Mouse (Mus musculus): Measurements from ENCODE around the gene Gramd2. TPM values are rescaled to one million over a fixed set of nuclear protein-coding genes. Genes with fewer than 3 reads are reported as not detected.

Gramd2 gene
- polyA plus RNA-seq, 1 experiment from 2014 or later = 2.2 TPM

DNA sequence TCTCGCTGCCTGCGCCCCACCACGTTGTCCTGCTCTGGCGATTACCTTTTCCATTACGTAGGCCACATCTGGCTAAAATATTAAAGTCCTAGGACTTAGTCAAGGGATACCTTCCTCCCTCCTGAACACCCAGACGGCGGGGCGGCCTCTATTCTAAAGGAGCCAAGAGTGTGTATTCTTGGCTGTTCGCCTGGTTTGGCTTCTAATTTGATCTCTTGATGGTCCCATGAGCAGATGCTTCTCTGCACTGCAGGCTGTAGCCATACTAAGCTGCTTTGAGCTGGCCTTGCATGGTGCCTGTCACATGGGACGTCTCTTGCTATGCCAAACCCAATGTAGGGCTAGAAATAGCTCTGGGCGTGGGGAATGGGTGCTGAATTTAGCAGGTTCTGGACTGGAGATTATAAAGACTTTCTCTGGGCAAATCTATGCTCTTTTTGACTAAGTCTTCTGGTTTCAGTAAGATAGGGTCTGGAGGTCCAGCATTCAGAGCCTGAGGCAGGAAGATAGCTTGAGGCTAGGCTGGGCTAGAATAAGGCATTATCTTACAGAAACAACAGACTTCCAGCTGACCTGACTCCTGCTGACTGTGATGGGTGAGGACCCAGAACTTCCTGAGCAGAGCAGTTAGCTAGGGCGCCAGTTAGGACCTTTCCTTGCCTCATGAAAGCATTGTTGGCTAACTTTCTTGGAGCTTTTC, 7.6 kb upstream of the Gramd2 start:
- Histone ChIP-seq H3K9ac (no peak overlapping the region), H3K27me3 (no peaks in the 10 kb centered on the region), H3K27ac (no peak overlapping the region), H3K36me3 (peaks cover 97% of the 10 kb centered on the region), H3K4me2 (no peak overlapping the region), H3K9me3 (no peaks in the 10 kb centered on the region), H3K4me1 (replicated peaks) (no peaks in the 10 kb centered on the region; the same call in 1 of the 2 replicates), H3K4me3 (no peak overlapping the region)
- no peak for ATAC-seq (ENCODE audit: low FRiP score)
- 90% methylated on average over 12 of the region's 12 CpGs for WGBS

DNA sequence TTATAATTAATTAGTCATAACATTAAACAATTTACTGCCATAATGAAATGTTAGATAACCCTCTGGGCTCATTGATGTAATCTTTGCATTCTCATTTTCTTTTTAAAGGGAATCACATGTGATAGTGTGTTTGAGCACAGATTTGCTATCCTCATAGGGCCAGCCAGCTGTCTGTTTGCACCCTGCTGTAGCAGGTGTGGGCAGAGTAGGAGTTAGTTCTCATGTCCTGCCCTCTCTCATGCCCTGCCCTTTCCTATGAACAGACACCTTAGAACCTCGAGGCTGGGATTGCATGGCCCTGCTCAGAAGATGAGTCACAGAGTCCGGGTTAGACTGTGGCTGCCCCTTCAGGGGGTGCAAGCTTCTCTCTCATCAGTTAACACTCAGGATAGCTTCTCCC, 6.5 kb upstream of the Gramd2 start:
- Histone ChIP-seq H3K9ac (no peak overlapping the region), H3K9me3 (no peaks in the 10 kb centered on the region), H3K27ac (no peak overlapping the region), H3K27me3 (no peaks in the 10 kb centered on the region), H3K4me2 (no peak overlapping the region), H3K4me3 (no peak overlapping the region), H3K36me3 (peaks cover 97% of the 10 kb centered on the region), H3K4me1 (replicated peaks) (no peaks in the 10 kb centered on the region)
- ATAC-seq (ENCODE audit: low FRiP score) = no peak
- 78% methylated on average over 2 of the region's 2 CpGs for WGBS

GRCm38 (mm10) chr9:59675598-59675997, 4.3 kb upstream of the Gramd2 start:
- H3K4me2 ChIP-seq = no peak overlapping the region
- whole genome bisulfite sequencing = 88% methylated on average over 14 of the region's 14 CpGs
- ATAC-seq (ENCODE audit: low FRiP score) = no peak
- peaks cover 2% of the 10 kb centered on the region for H3K27me3 ChIP-seq
- H3K9ac ChIP-seq = no peak overlapping the region
- peaks cover 12% of the 10 kb centered on the region for H3K4me1 ChIP-seq (replicated peaks)
- H3K9me3 ChIP-seq = no peaks in the 10 kb centered on the region
- H3K4me3 ChIP-seq = no peak overlapping the region
- H3K36me3 ChIP-seq = peaks cover 89% of the 10 kb centered on the region
- no peak overlapping the region for H3K27ac ChIP-seq

DNA sequence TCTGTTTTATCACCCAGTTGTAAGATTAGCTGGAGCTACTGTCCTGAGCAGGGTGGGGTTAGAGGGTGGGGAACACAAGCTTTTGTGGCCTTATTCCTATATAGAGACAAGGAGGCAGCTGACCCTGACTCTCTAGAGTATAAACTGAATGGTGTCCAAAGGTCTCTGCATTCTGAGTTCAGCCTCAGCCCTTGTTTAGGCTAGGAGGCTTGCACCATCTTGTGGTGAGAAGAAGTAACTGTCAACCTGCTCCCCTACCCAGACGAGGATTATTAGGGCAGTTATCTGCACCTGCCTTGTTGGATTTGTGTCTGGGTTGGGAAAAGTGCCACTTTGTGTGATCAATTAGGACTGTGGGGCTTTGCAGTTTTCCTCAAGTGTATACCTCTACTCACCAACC, 1.6 kb upstream of the Gramd2 start:
- Histone ChIP-seq H3K9ac (no peak overlapping the region), H3K27ac (no peak overlapping the region), H3K4me2 (no peak overlapping the region), H3K4me1 (replicated peaks) (peaks cover 15% of the 10 kb centered on the region), H3K36me3 (peaks cover 62% of the 10 kb centered on the region), H3K9me3 (no peaks in the 10 kb centered on the region), H3K27me3 (peaks cover 17% of the 10 kb centered on the region), H3K4me3 (no peak overlapping the region)
- 27% methylated on average over 1 of the region's 1 CpGs for WGBS
- no peak for ATAC-seq (ENCODE audit: low FRiP score)

GRCm38 (mm10) chr9:59680534-59680875, 561 bp downstream of the Gramd2 start:
- peaks cover 15% of the 10 kb centered on the region for H3K4me1 ChIP-seq (replicated peaks)
- H3K9ac ChIP-seq = peak overlapping the region; percentile 76
- H3K4me3 ChIP-seq = peak overlapping the region; percentile 52
- peaks cover 17% of the 10 kb centered on the region for H3K27me3 ChIP-seq
- H3K4me2 ChIP-seq = peak overlapping the region; percentile 83
- no peak overlapping the region for H3K27ac ChIP-seq
- WGBS = 8% methylated on average over 16 of the region's 16 CpGs
- peak; percentile 33 for ATAC-seq (ENCODE audit: low FRiP score)
- H3K36me3 ChIP-seq = peaks cover 41% of the 10 kb centered on the region
- H3K9me3 ChIP-seq = no peaks in the 10 kb centered on the region

- Histone ChIP-seq H3K4me3 (no peak overlapping the region), H3K27ac (no peak overlapping the region), H3K9ac (no peak overlapping the region), H3K9me3 (no peaks in the 10 kb centered on the region), H3K4me2 (no peak overlapping the region), H3K27me3 (peaks cover 17% of the 10 kb centered on the region), H3K36me3 (peaks cover 7% of the 10 kb centered on the region; the same call in 1 of the 2 replicates), H3K4me1 (replicated peaks) (peaks cover 15% of the 10 kb centered on the region)
- no peak for ATAC-seq (ENCODE audit: low FRiP score)
- 76% methylated on average over 2 of the region's 2 CpGs for WGBS
Observed at GRCm38 (mm10) chr9:59684020-59684419, 4.1 kb downstream of the Gramd2 start.

DNA sequence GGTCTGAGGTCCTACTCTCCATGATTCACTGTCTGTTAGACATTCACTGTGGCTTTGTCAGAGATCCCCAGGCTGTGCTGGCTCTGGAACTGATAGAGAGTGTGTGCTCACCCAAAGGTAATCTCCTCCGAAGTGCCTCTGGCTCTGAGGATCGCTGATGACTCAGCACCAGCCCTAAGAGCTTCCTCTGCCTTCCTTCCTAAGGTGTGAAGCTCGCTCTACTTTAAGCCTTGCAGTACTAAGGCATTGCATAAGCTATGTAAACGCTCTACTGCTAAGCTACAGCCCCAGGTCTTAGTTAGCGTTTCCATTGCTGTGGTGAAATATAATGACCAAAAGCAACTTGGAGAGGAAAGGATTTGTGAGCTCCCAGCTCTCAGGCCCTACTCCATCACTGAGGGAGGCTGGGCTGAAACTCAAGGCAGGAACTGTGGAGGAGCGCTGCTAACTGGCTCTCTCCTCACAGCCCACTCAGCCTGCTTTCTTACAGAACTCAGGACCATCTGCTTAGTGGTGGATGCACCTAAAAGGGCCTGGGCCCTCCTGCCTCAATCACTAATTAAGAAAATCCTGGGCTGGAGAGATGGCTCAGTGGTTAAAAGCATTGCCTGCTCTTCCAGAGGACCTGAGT, 7.6 kb downstream of the Gramd2 start:
- Histone ChIP-seq H3K4me3 (no peak overlapping the region), H3K9me3 (no peaks in the 10 kb centered on the region), H3K9ac (no peak overlapping the region), H3K4me2 (no peak overlapping the region), H3K27ac (no peak overlapping the region), H3K27me3 (no peaks in the 10 kb centered on the region), H3K36me3 (no peaks in the 10 kb centered on the region), H3K4me1 (replicated peaks) (peaks cover 12% of the 10 kb centered on the region)
- WGBS = 47% methylated on average over 6 of the region's 6 CpGs
- ATAC-seq (ENCODE audit: low FRiP score) = no peak

DNA sequence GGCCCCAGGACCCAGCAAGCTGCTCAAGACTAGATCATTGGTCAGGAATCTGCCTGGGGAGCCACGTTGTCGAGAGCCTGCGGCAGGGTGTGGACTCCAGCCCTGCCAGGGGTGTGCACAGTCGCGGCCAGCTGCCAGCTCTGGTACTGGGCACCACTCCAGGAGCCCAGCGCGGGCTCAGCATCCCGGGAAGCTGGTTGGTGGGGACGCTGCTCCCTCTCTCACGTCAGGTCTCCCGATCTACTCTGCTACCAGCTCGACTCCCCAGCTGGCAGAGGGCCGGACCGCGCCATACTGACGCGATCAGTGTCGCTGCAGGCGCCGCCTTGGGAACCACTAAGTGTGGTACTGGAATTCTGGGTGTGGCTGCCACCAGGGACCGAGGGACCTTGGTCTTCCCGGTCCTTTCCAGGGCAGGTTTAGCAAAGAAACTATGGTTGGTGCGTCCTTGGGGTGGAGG, 11.7 kb downstream of the Gramd2 start:
- ATAC-seq (ENCODE audit: low FRiP score) = peak; percentile 86
- Histone ChIP-seq H3K4me2 (peak overlapping the region; percentile 57), H3K27ac (no peak overlapping the region), H3K4me1 (replicated peaks) (peaks cover 15% of the 10 kb centered on the region), H3K27me3 (no peaks in the 10 kb centered on the region), H3K4me3 (peak overlapping the region; percentile 35), H3K36me3 (no peaks in the 10 kb centered on the region), H3K9ac (peak overlapping the region; percentile 53), H3K9me3 (no peaks in the 10 kb centered on the region)
- WGBS = 5% methylated on average over 23 of the region's 23 CpGs

DNA sequence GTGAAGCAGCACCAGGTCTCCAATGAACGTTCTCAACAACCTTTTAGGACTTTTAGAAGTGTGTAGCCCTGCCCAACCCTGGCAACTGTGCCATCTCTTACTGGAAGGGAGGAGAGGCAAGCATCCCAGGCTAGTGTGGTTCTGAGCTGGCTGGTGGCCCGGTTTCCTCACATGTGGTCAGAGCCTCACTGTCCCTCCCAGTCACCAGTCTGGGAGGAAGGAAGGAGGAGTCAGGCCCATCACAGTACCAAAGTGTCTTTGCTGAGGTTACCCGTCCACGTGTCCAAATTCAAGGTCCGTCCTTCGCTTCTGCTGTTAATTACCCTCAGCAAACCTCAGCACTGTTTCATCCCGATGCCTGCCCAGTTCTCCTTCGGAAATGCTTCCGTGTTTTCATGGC, 12.2 kb downstream of the Gramd2 start:
- Histone ChIP-seq H3K36me3 (no peaks in the 10 kb centered on the region), H3K9me3 (no peaks in the 10 kb centered on the region), H3K4me1 (replicated peaks) (peaks cover 15% of the 10 kb centered on the region), H3K4me2 (peak overlapping the region; percentile 57), H3K27me3 (no peaks in the 10 kb centered on the region), H3K27ac (no peak overlapping the region), H3K9ac (peak overlapping the region; percentile 53; the same call in 1 of the 2 replicates), H3K4me3 (peak overlapping the region; percentile 35)
- WGBS = 35% methylated on average over 9 of the region's 9 CpGs
- peak; percentile 82 for ATAC-seq (ENCODE audit: low FRiP score)

DNA sequence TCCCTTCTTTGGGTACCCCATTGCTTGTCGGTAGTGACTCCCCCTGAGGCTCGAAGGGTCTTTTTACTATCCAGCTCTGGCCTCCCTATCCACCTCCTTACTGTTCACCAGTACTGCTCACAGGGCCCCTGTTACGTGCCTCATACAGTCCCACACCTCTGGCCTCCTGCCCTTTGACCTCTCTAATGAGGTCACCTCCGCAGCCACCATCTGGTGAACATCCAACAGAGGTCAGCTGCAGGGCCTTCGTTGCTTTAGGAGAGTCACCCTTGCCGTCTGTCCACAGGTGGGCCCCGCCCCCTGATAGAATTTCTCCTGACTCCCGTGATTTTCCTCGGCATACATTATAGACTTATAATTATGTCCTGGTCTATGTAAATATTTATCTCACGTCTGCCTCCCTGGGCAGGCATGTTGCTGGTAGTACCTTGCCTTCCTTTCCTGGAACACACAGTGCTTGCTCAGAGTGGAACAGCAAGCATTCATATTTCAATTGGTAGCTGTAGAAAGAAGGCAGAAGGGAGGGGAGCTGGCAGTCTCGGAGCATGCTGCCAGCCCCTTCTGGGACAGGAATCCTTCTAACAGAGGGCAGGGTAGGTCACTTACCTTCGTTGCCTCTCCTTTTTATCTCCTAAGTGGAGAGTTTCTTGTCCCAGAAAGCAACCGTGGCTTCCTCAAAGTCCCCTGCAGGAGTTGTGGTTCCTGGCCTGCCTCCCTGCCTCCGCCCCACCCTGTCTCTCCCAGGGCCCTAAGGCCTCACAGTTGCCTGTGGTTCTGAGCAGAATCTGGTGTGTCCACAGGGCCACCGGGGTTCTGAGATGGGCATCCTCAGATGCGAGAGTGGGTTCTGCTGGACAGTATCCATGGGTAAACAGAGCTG, 14.9 kb downstream of the Gramd2 start:
- H3K9me3 ChIP-seq = no peaks in the 10 kb centered on the region
- H3K4me3 ChIP-seq = no peak overlapping the region
- H3K9ac ChIP-seq = no peak overlapping the region
- ATAC-seq (ENCODE audit: low FRiP score) = no peak
- H3K27ac ChIP-seq = no peak overlapping the region
- no peaks in the 10 kb centered on the region for H3K27me3 ChIP-seq
- H3K4me2 ChIP-seq = no peak overlapping the region
- H3K4me1 ChIP-seq (replicated peaks) = peaks cover 15% of the 10 kb centered on the region
- no peaks in the 10 kb centered on the region for H3K36me3 ChIP-seq
- WGBS = 58% methylated on average over 16 of the region's 16 CpGs

DNA sequence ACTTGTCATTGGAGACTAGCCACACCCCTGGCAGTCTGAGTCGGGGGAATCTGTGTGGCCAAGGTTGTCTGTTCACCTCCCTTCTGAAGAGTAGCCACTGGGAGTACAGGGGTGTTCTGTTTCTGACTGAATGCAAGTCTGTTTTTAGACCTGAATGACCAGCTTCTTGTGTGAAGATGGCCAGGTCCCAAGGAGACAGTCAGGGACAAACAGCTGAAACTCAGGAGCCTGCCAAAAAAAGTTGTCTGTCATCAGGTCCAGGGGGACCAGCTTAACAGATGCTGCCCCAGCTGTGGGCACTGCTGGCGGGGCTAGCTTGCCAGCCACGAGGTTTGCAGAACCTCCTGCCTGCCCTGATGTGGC, 15.5 kb downstream of the Gramd2 start:
- Histone ChIP-seq H3K9me3 (no peaks in the 10 kb centered on the region), H3K36me3 (no peaks in the 10 kb centered on the region), H3K4me1 (replicated peaks) (peaks cover 15% of the 10 kb centered on the region), H3K9ac (no peak overlapping the region), H3K27me3 (no peaks in the 10 kb centered on the region), H3K4me2 (no peak overlapping the region), H3K4me3 (no peak overlapping the region), H3K27ac (no peak overlapping the region)
- no peak for ATAC-seq (ENCODE audit: low FRiP score)
- WGBS = 45% methylated on average over 3 of the region's 3 CpGs

GRCm38 (mm10) chr9:59696381-59696780, 16.4 kb downstream of the Gramd2 start:
- H3K27me3 ChIP-seq = no peaks in the 10 kb centered on the region
- no peak overlapping the region for H3K27ac ChIP-seq
- H3K4me3 ChIP-seq = no peak overlapping the region
- peaks cover 14% of the 10 kb centered on the region for H3K4me1 ChIP-seq (replicated peaks)
- no peaks in the 10 kb centered on the region for H3K36me3 ChIP-seq
- no peaks in the 10 kb centered on the region for H3K9me3 ChIP-seq
- H3K4me2 ChIP-seq = no peak overlapping the region
- no peak for ATAC-seq (ENCODE audit: low FRiP score)
- WGBS = 86% methylated on average over 3 of the region's 3 CpGs
- H3K9ac ChIP-seq = no peak overlapping the region

Data from hindbrain, embryonic 13.5 days (tissue).